Mouse (Mus musculus): ENCODE data around the gene Bpifa3. TPM values are rescaled to one million over a fixed set of nuclear protein-coding genes. Genes with fewer than 3 reads are reported as not detected.

The Bpifa3 gene
- not detected for polyA plus RNA-seq (2017; shearing (Covaris generic))

DNA sequence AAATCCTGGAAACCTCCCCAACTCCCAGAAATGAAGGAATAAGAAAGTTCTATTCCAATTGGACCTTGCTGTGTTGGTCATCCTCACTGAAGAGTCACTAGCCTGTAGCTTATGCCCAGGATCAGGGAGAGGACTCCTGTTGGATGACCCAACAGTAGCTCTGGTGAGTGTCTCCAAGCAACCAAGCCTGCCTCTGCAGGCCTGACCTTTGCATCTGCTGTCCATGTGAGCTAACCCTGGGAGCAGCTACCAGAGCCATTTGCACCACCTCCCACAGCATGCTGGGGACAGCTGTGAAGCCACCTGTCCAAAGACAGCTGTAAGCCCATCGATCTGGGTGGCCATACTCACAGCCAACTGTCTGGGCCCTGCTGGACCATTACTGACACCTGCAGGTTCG, at the start of gene Bpifa3:
Gene Bpifa3, plus strand, starts transcription at position 217 of the 400 bp plus-strand sequence.

DNA sequence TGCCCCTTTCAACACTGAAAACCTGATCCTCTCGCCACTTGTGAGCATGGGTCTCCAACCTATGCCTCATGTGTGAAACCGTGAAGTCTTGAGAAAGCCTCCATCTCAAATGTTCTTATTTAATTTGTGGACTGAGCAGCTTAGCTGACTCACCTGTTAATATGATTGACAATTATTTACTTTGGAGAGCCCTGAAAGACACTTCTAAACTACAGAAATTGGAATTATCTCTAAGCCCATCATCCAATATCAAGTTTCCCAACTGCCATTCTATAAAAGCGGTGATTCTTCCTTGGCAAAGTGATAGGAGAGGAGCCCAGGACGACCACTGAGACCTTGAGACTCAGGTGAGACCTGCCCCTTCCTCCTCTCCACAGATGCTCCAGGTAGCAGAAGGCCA, 12.4 kb downstream of the Bpifa3 start, which contains the start of gene Bpifa1:
Gene Bpifa1, plus strand, starts transcription at position 301 of the 400 bp plus-strand sequence.

DNA sequence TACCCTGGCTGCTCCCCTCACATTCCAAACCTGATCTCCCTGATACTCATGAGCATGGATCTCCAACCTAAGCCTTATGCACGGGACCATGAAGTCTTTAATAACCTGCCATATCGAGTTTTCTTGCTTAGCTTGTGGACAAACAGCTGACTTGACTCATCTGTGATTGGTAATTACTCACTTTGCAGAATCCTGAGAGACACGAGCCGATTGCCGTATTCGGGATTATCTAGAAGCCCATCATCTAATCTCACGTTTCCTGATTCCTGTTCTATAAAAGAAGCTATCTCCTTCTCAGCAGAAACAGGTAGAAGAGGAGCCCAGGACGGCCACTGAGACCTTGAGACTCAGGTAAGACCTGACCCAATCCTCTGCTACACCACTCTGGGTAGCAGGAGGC, 32.2 kb downstream of the Bpifa3 start, which contains the start of gene Bpifa5:
Gene Bpifa5, plus strand, starts transcription at position 301 of the 400 bp plus-strand sequence.

Other genes starting within 250 kb of the Bpifa3 start
- gene Bpifb6, start 229.9 kb upstream of the Bpifa3 start, polyA plus RNA-seq (2017; shearing (Covaris generic)) = not detected
- not detected for gene Bpifb3, start 212.1 kb upstream of the Bpifa3 start, polyA plus RNA-seq (2017; shearing (Covaris generic))
- not detected for gene Bpifb4, start 192.1 kb upstream of the Bpifa3 start, polyA plus RNA-seq (2017; shearing (Covaris generic))
- gene Bpifa6, start 155.4 kb upstream of the Bpifa3 start, polyA plus RNA-seq (2017; shearing (Covaris generic)) = not detected
- not detected for gene Bpifa2, start 122.1 kb upstream of the Bpifa3 start, polyA plus RNA-seq (2017; shearing (Covaris generic))
- gene Bpifa1, start 12.5 kb downstream of the Bpifa3 start, polyA plus RNA-seq (2017; shearing (Covaris generic)) = not detected
- gene Bpifa5, start 32.3 kb downstream of the Bpifa3 start, polyA plus RNA-seq (2017; shearing (Covaris generic)) = not detected
- not detected for gene Bpifb1, start 60.5 kb downstream of the Bpifa3 start, polyA plus RNA-seq (2017; shearing (Covaris generic))
- gene Bpifb5, start 93.4 kb downstream of the Bpifa3 start, polyA plus RNA-seq (2017; shearing (Covaris generic)) = not detected
- gene Bpifb9a, start 127.5 kb downstream of the Bpifa3 start, polyA plus RNA-seq (2017; shearing (Covaris generic)) = not detected
- gene Bpifb9b, start 176.9 kb downstream of the Bpifa3 start, polyA plus RNA-seq (2017; shearing (Covaris generic)) = not detected
- 37.6 TPM for gene Cdk5rap1, start 242.7 kb downstream of the Bpifa3 start, polyA plus RNA-seq (2017; shearing (Covaris generic))

Data from CD4-positive, CD25-positive, alpha-beta regulatory T cell, adult 9 weeks (primary cell).